Mouse (Mus musculus) MEL (cell line): ENCODE measurements around the gene Engase. TPM values are rescaled to one million over a fixed set of nuclear protein-coding genes. Genes with fewer than 3 reads are reported as not detected.

Experiments
- DNase-seq: peaks from one replicate; pipeline ENCODE4 v3.0.0; 2011; ENCODE audit warnings: low read depth, low spot score
- H3K27ac ChIP-seq: 2 replicates; pipeline ENCODE4 v1.5.1; 2012; ENCODE audit warnings: low read depth, mild to moderate bottlenecking, control low read depth, low read length, moderate library complexity; ENCODE audit not compliant: control insufficient read depth
- H3K27me3 ChIP-seq, 2 experiments: fragments of 150-350 bp in 1 of 2; sonication (generic) in 1 of 2; 2 replicates each; pipeline ENCODE4 v1.6.1; 2012; ENCODE audit warnings: low read length in 2 of 2, mild to moderate bottlenecking in 2 of 2, improper control_type of control experiment in 1 of 2, moderate library complexity in 1 of 2; ENCODE audit not compliant: insufficient read depth in 2 of 2, control insufficient read depth in 1 of 2
- H3K36me3 ChIP-seq, 2 experiments: 2 replicates each; pipeline ENCODE4 v1.6.1; 2012 to 2014; ENCODE audit warnings: low read length in 2 of 2, improper control_type of control experiment in 1 of 2, inconsistent platforms in 1 of 2, mild to moderate bottlenecking in 1 of 2; ENCODE audit not compliant: insufficient read depth in 2 of 2, control insufficient read depth in 1 of 2
- H3K4me1 ChIP-seq, 2 experiments: fragments of 150-350 bp in 1 of 2; sonication (generic) in 1 of 2; 2 replicates each; pipeline ENCODE4 v1.6.1; 2012; ENCODE audit warnings: low read length in 2 of 2, improper control_type of control experiment in 1 of 2, mild to moderate bottlenecking in 1 of 2; ENCODE audit not compliant: insufficient read depth in 2 of 2, control insufficient read depth in 1 of 2
- H3K4me3 ChIP-seq, 2 experiments: fragments of 150-350 bp in 1 of 2; sonication (generic) in 1 of 2; 2 replicates each; pipeline ENCODE4 v1.5.1; 2012; ENCODE audit warnings: low read depth in 2 of 2, low read length in 2 of 2, mild to moderate bottlenecking in 2 of 2, moderate library complexity in 2 of 2, control low read depth in 1 of 2, improper control_type of control experiment in 1 of 2; ENCODE audit not compliant: control insufficient read depth in 1 of 2, insufficient read depth in 1 of 2
- H3K79me2 ChIP-seq: 2 replicates; pipeline ENCODE4 v1.6.1; 2012; ENCODE audit warnings: mild to moderate bottlenecking, low read length, moderate library complexity; ENCODE audit not compliant: control insufficient read depth, poor library complexity, insufficient read depth
- H3K9ac ChIP-seq: 2 replicates; pipeline ENCODE4 v1.6.1; 2012; ENCODE audit warnings: low read depth, mild to moderate bottlenecking, control low read depth, low read length, moderate library complexity; ENCODE audit not compliant: control insufficient read depth, poor library complexity, severe bottlenecking
- H3K9me3 ChIP-seq: fragments of 150-350 bp; sonication (generic); replicated peaks from 2 replicates; pipeline ENCODE4 v1.6.1; 2012; ENCODE audit warnings: mild to moderate bottlenecking, low read length, improper control_type of control experiment, moderate library complexity; ENCODE audit not compliant: insufficient read depth
- BHLHE40 ChIP-seq: IDR thresholded peaks from 2 replicates; pipeline ENCODE4 v1.6.1; 2012; ENCODE audit warnings: low read depth, mild to moderate bottlenecking, inconsistent platforms, low read length, improper control_type of control experiment, borderline replicate concordance
- CHD2 ChIP-seq: IDR thresholded peaks from 2 replicates; pipeline ENCODE4 v1.6.1; 2011; ENCODE audit warnings: low read length, improper control_type of control experiment
- E2F4 ChIP-seq: IDR thresholded peaks from 2 replicates; pipeline ENCODE4 v1.6.1; 2011; ENCODE audit warnings: low read depth, low read length, improper control_type of control experiment, borderline replicate concordance
- ELF1 ChIP-seq: IDR thresholded peaks from 2 replicates; pipeline ENCODE4 v1.6.1; 2014; ENCODE audit warnings: low read depth, mild to moderate bottlenecking, inconsistent platforms, low read length, improper control_type of control experiment, moderate library complexity
- ETS1 ChIP-seq: IDR thresholded peaks from 2 replicates; pipeline ENCODE4 v1.6.1; 2012; ENCODE audit warnings: low read depth, mild to moderate bottlenecking, inconsistent platforms, low read length, improper control_type of control experiment, moderate library complexity
- GABPA ChIP-seq: IDR thresholded peaks from 2 replicates; pipeline ENCODE4 v1.6.1; 2012; ENCODE audit warnings: low read depth, mild to moderate bottlenecking, inconsistent platforms, low read length, improper control_type of control experiment, moderate library complexity
- GATA1 ChIP-seq: IDR thresholded peaks from 2 replicates; pipeline ENCODE4 v1.6.1; 2011; ENCODE audit warnings: low read depth, low read length, improper control_type of control experiment
- HCFC1 ChIP-seq: IDR thresholded peaks from 2 replicates; pipeline ENCODE4 v1.6.1; 2012; ENCODE audit warnings: low read depth, mild to moderate bottlenecking, inconsistent platforms, low read length, improper control_type of control experiment, moderate library complexity
- KAT2A ChIP-seq: conservative IDR thresholded peaks from 2 replicates; pipeline ENCODE4 v1.6.1; 2012; ENCODE audit warnings: low read depth, low read length, improper control_type of control experiment, inconsistent platforms
- MAZ ChIP-seq: IDR thresholded peaks from 2 replicates; pipeline ENCODE4 v1.6.1; 2012; ENCODE audit warnings: low read depth, mild to moderate bottlenecking, inconsistent platforms, low read length, improper control_type of control experiment
- MXI1 ChIP-seq: IDR thresholded peaks from 2 replicates; pipeline ENCODE4 v1.6.1; 2011; ENCODE audit warnings: mild to moderate bottlenecking, low read depth, low read length, improper control_type of control experiment
- MYB ChIP-seq: IDR thresholded peaks from 2 replicates; pipeline ENCODE4 v1.6.1; 2011; ENCODE audit warnings: mild to moderate bottlenecking, low read depth, low read length, improper control_type of control experiment
- MYC ChIP-seq: IDR thresholded peaks from 2 replicates; pipeline ENCODE4 v1.6.1; 2011; ENCODE audit warnings: low read depth, mild to moderate bottlenecking, low read length, improper control_type of control experiment, moderate library complexity
- NELFE ChIP-seq: IDR thresholded peaks from 2 replicates; pipeline ENCODE4 v1.6.1; 2011; ENCODE audit warnings: low read depth, low read length, improper control_type of control experiment
- POLR2AphosphoS2 ChIP-seq: IDR thresholded peaks from 2 replicates; pipeline ENCODE4 v1.6.1; 2011; ENCODE audit warnings: low read length, improper control_type of control experiment
- POLR2AphosphoS5 ChIP-seq: IDR thresholded peaks from 2 replicates; pipeline ENCODE4 v1.6.1; 2012; ENCODE audit warnings: low read depth, borderline replicate concordance, mild to moderate bottlenecking, inconsistent platforms, low read length, moderate library complexity, mixed read lengths
- RCOR1 ChIP-seq: IDR thresholded peaks from 2 replicates; pipeline ENCODE4 v1.6.1; 2012; ENCODE audit warnings: low read depth, mild to moderate bottlenecking, inconsistent platforms, low read length, improper control_type of control experiment
- SIN3A ChIP-seq: IDR thresholded peaks from 2 replicates; pipeline ENCODE4 v1.6.1; 2012; ENCODE audit warnings: low read length, improper control_type of control experiment, inconsistent platforms
- TAL1 ChIP-seq: IDR thresholded peaks from 2 replicates; pipeline ENCODE4 v1.6.1; 2012; ENCODE audit warnings: mild to moderate bottlenecking, inconsistent platforms, low read length, moderate library complexity, mixed read lengths
- TCF12 ChIP-seq: IDR thresholded peaks from 2 replicates; pipeline ENCODE4 v1.6.1; 2014; ENCODE audit warnings: low read depth, mild to moderate bottlenecking, inconsistent platforms, low read length, improper control_type of control experiment, moderate library complexity
- UBTF ChIP-seq: IDR thresholded peaks from 2 replicates; pipeline ENCODE4 v1.6.1; 2012; ENCODE audit warnings: low read depth, mild to moderate bottlenecking, inconsistent platforms, low read length, improper control_type of control experiment, moderate library complexity, borderline replicate concordance; ENCODE audit not compliant: insufficient read depth
- USF2 ChIP-seq, 2 experiments: IDR thresholded peaks; 2 replicates each; pipeline ENCODE4 v1.6.1; 2011 to 2012; ENCODE audit warnings: improper control_type of control experiment in 2 of 2, low read length in 2 of 2, borderline replicate concordance in 1 of 2, inconsistent platforms in 1 of 2, low read depth in 1 of 2, mild to moderate bottlenecking in 1 of 2; ENCODE audit not compliant: insufficient read depth in 1 of 2
- ZKSCAN1 ChIP-seq: IDR thresholded peaks from 2 replicates; pipeline ENCODE4 v1.6.1; 2012; ENCODE audit warnings: low read depth, mild to moderate bottlenecking, inconsistent platforms, low read length, improper control_type of control experiment, moderate library complexity
- ZMIZ1 ChIP-seq: IDR thresholded peaks from 2 replicates; pipeline ENCODE4 v1.6.1; 2012; ENCODE audit warnings: low read depth, mild to moderate bottlenecking, inconsistent platforms, low read length, improper control_type of control experiment, moderate library complexity
- ZNF384 ChIP-seq: IDR thresholded peaks from 2 replicates; pipeline ENCODE4 v1.6.1; 2012; ENCODE audit warnings: low read depth, mild to moderate bottlenecking, inconsistent platforms, low read length, improper control_type of control experiment
- polyA plus RNA-seq, 2 experiments: library from polyadenylated mRNA; stranded (reverse) in 1 of 2; unstranded in 1 of 2; fragments of >175 nt in 1 of 2; fragments of >200 nt in 1 of 2; gene quantifications; 2 replicates each; pipeline versions ENCODE4 v1.2.1 to v1.2.4; 2012; ENCODE audit warnings: low replicate concordance in 2 of 2, low read depth in 1 of 2; ENCODE audit not compliant: insufficient read length in 2 of 2, insufficient read depth in 1 of 2, missing spikeins in 1 of 2
- total RNA-seq: library from RNA; depleted of rRNA; stranded (reverse); fragments of 300-350 nt; gene quantifications from 2 replicates; pipeline ENCODE4 v1.2.3, GENCODE M21; 2012

Gene Engase
- total and polyA plus RNA-seq, 3 experiments: 15.3 to 23.5 TPM; not detected in 1

- TF ChIP-seq UBTF (no peak), HCFC1 (peak; percentile 43; the same call in 1 of the 2 replicates), POLR2AphosphoS5 (no peak), MAZ (peak; percentile 84), MXI1 (peak; percentile 60; the same call in 1 of the 2 replicates), ZMIZ1 (no peak)
Observed at GRCm38 (mm10) chr11:118467441-118468035, 9.1 kb upstream of the Engase start (continued).

- no peaks in the 10 kb centered on the region for H3K79me2 ChIP-seq
- peaks cover 55 to 77% of the 10 kb centered on the region in 2 experiments for H3K4me1 ChIP-seq
- TF ChIP-seq HCFC1 (no peak), ELF1 (peak; percentile 26; the same call in 1 of the 2 replicates), GATA1 (no peak), MXI1 (0 out of 2 replicates have a peak, but pooled peaks have one; percentile 32), ZNF384 (no peak), SIN3A (no peak), ETS1 (peak; percentile 52), GABPA (no peak), BHLHE40 (no peak)
- peak overlapping the region; percentile 65 for H3K27ac ChIP-seq
- no peaks in the 10 kb centered on the region for H3K9me3 ChIP-seq
- no peaks in the 10 kb centered on the region for H3K27me3 ChIP-seq
- H3K4me3 ChIP-seq: peak overlapping the region in 1 of 2 experiments; percentile 2; a peak in 1 of 4 replicates
- peaks cover 0 to 60% of the 10 kb centered on the region in 2 experiments; a peak in 2 of 4 replicates for H3K36me3 ChIP-seq
- peak; percentile 69 for DNase-seq
- peak overlapping the region; percentile 23 for H3K9ac ChIP-seq
Observed at GRCm38 (mm10) chr11:118469509-118470160, 7.0 kb upstream of the Engase start.

GRCm38 (mm10) chr11:118470234-118470966, 6.2 kb upstream of the Engase start:
- no peaks in the 10 kb centered on the region for H3K79me2 ChIP-seq
- peaks cover 0 to 53% of the 10 kb centered on the region in 2 experiments; a peak in 2 of 4 replicates for H3K36me3 ChIP-seq
- peak; percentile 87 for DNase-seq
- peak overlapping the region in 1 of 2 experiments; percentile 2; a peak in 1 of 4 replicates for H3K4me3 ChIP-seq
- peaks cover 51 to 76% of the 10 kb centered on the region in 2 experiments for H3K4me1 ChIP-seq
- H3K9me3 ChIP-seq: no peaks in the 10 kb centered on the region
- H3K27ac ChIP-seq: peak overlapping the region; percentile 65
- peak overlapping the region; percentile 23 for H3K9ac ChIP-seq
- no peaks in the 10 kb centered on the region for H3K27me3 ChIP-seq
- TF ChIP-seq SIN3A: peak; percentile 86
- TF ChIP-seq MYB: peak; percentile 75
- TF ChIP-seq CHD2: no peak; the same call in 1 of the 2 replicates
- TF ChIP-seq POLR2AphosphoS2: no peak
- no peak for TF ChIP-seq ZKSCAN1
- TF ChIP-seq USF2 (IDR thresholded peaks at IDR 0.05; ENCODE audit: borderline replicate concordance in 1 of 2, insufficient read depth in 1 of 2, low read depth in 1 of 2, low read length in 2 of 2): no peak
- TF ChIP-seq MYC: peak; percentile 59; the same call in 1 of the 2 replicates
- peak; percentile 94 for TF ChIP-seq TCF12
- peak; percentile 50; the same call in 1 of the 2 replicates for TF ChIP-seq HCFC1
- TF ChIP-seq RCOR1: peak; percentile 66
- peak; percentile 68 for TF ChIP-seq TAL1
- peak; percentile 74 for TF ChIP-seq ZNF384
- no peak for TF ChIP-seq E2F4
- TF ChIP-seq ETS1: peak; percentile 94
- no peak for TF ChIP-seq KAT2A
- no peak for TF ChIP-seq NELFE
- TF ChIP-seq GATA1: peak; percentile 90
